Mouse (Mus musculus) neural tube, embryonic 11.5 days (tissue): Measurements from ENCODE around the gene Ap4b1. TPM values are rescaled to one million over a fixed set of nuclear protein-coding genes. Genes with fewer than 3 reads are reported as not detected.
"Not testable (repeated sequence)": the region's sequence is repeated elsewhere in the genome, so short reads cannot be mapped to it uniquely, and the experiment has no call there.

Experiments used
- ATAC-seq: fragments of 200-750 bp; cut with Nextera tagmentation; 2 replicates; pipeline ENCODE4 v1.8.0; 2017; ENCODE audit warnings: moderate number of reproducible peaks, mild to moderate bottlenecking, moderate TSS enrichment, moderate library complexity; ENCODE audit not compliant: insufficient read depth, low FRiP score, low TSS enrichment
- DNase-seq: peaks from one replicate; pipeline ENCODE4 v3.0.0-alpha.2; 2015; ENCODE audit warnings: low spot score
- H3K27ac ChIP-seq: fragments of 300-500 bp; sonication (generic); 2 replicates; pipeline ENCODE4 v1.5.1; 2014; ENCODE audit warnings: low read depth, mild to moderate bottlenecking, low read length
- H3K27me3 ChIP-seq: fragments of 300-500 bp; sonication (generic); 2 replicates; pipeline ENCODE4 v1.6.1; 2014; ENCODE audit warnings: mild to moderate bottlenecking, low read length, mixed read lengths; ENCODE audit not compliant: control insufficient read depth, insufficient read depth
- H3K36me3 ChIP-seq: fragments of 300-500 bp; sonication (generic); 2 replicates; pipeline ENCODE4 v1.6.1; 2014; ENCODE audit warnings: mild to moderate bottlenecking, low read length, moderate library complexity, mixed read lengths; ENCODE audit not compliant: control insufficient read depth, insufficient read depth
- H3K4me1 ChIP-seq: fragments of 300-500 bp; sonication (generic); 2 replicates; pipeline ENCODE4 v1.6.1; 2014; ENCODE audit warnings: low read length, mixed read lengths; ENCODE audit not compliant: control insufficient read depth, insufficient read depth
- H3K4me2 ChIP-seq: fragments of 300-500 bp; sonication (generic); 2 replicates; pipeline ENCODE4 v1.6.1; 2014; ENCODE audit warnings: low read depth, mild to moderate bottlenecking, moderate library complexity
- H3K4me3 ChIP-seq: fragments of 300-500 bp; sonication (generic); 2 replicates; pipeline ENCODE4 v1.5.1; 2014; ENCODE audit warnings: low read depth, low read length
- H3K9ac ChIP-seq: fragments of 300-500 bp; sonication (generic); 2 replicates; pipeline ENCODE4 v1.6.1; 2014; ENCODE audit warnings: mild to moderate bottlenecking, low read length
- H3K9me3 ChIP-seq: fragments of 300-500 bp; sonication (generic); 2 replicates; pipeline ENCODE4 v1.6.1; 2016; ENCODE audit warnings: low read length; ENCODE audit not compliant: control insufficient read depth
- WGBS: fragments of 180-500 bp; shearing (Covaris S2); extraction: QIAGEN DNeasy Blood & Tissue Kit; methylation state at CpG from one replicate; pipeline ENCODE4 v1.1.7; 2014; 5-methylcytosine and 5-hydroxymethylcytosine counted together
- polyA plus RNA-seq: library from polyadenylated mRNA; unstranded; fragments of >200 nt; fragmentation: Nextera tagmentation; extraction: Ambion mirVana; gene quantifications from 2 replicates; pipeline ENCODE4 v1.2.1, GENCODE M21; 2014

Gene Ap4b1
- polyA plus RNA-seq, 1 experiment from 2014 or later: 27.4 TPM

- peak within 1 kb of the TSS; percentile 90 for H3K9ac ChIP-seq
- no peaks in the 10 kb centered on the region for H3K27me3 ChIP-seq
- H3K27ac ChIP-seq: peak within 1 kb of the TSS; percentile 87
- no peaks in the 10 kb centered on the region for H3K9me3 ChIP-seq
- peak within 1 kb of the TSS; percentile 98 for H3K4me3 ChIP-seq
- WGBS: 10% methylated on average over 48 of the region's 49 CpGs
- H3K4me2 ChIP-seq: peak within 1 kb of the TSS; percentile 72
- ATAC-seq (peak; percentile 97), DNase-seq (peak; percentile 93)
- no peaks in the 10 kb centered on the region for H3K36me3 ChIP-seq
- no peaks in the 10 kb centered on the region for H3K4me1 ChIP-seq
Measured at GRCm38 (mm10) chr3:103791230-103792110, 17.9 kb upstream of the Ap4b1 start, which contains the start of gene Hipk1. TSS of gene Hipk1 (minus strand) at chr3:103791563.

GRCm38 (mm10) chr3:103792111-103792406 lies 17.3 kb upstream of the Ap4b1 start:
- not testable (repeated sequence) for H3K4me3 ChIP-seq, H3K27me3 ChIP-seq, H3K9me3 ChIP-seq, H3K9ac ChIP-seq, DNase-seq, H3K4me1 ChIP-seq, H3K27ac ChIP-seq, ATAC-seq, H3K36me3 ChIP-seq
- H3K4me2 ChIP-seq: peak overlapping the region; percentile 72; the same call in 1 of the 2 replicates
- 73% methylated on average over 5 of the region's 5 CpGs for WGBS

DNA sequence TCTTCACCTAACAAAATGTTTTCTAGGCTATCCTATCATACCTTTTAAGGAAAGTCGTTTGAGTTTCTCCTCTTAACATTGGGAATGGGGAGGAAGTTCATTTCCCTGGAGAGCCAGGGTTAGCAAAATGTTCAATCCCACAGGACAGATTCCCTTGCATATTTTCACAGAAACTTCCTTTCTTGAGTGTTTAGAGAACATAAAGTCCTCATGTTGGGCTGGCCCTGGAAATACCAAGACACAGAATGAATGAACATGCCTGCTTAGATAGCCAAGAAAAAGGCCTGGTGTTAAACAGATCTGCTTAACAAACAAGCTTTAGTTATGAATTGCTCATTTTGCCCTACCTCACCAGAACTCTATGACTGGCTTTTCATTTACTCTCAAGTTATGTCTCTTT lies 16.8 kb upstream of the Ap4b1 start:
- Histone ChIP-seq H3K4me3 (no peak overlapping the region), H3K4me2 (no peak overlapping the region), H3K4me1 (no peaks in the 10 kb centered on the region), H3K9ac (no peak overlapping the region), H3K36me3 (no peaks in the 10 kb centered on the region), H3K27ac (no peak overlapping the region), H3K9me3 (no peaks in the 10 kb centered on the region), H3K27me3 (no peaks in the 10 kb centered on the region)
- DNase-seq: no peak
- ATAC-seq: no peak
- 82% methylated on average over 1 of the region's 1 CpGs for WGBS

DNA sequence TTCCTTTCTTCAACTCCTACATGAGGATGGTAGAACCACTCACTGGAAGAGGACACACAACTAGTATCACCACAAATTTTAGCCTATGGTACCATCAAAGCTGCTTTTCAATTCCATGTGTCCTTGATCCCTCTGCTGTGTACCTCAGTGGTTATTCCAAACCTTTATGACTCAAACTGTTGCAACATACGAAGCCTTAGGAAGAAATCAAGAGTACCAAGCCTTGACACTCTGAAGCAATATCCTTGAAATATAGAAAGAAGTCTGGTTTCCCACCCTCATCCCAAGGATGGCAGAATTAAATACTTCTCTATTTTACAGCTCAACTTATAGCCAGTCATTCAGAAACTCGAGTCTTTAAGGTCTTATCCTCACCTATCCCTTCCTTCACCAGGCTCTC lies 12.9 kb upstream of the Ap4b1 start:
- H3K27ac ChIP-seq: no peak overlapping the region
- H3K36me3 ChIP-seq: no peaks in the 10 kb centered on the region
- H3K27me3 ChIP-seq: no peaks in the 10 kb centered on the region
- H3K9ac ChIP-seq: no peak overlapping the region
- no peak overlapping the region for H3K4me3 ChIP-seq
- no peak overlapping the region for H3K4me2 ChIP-seq
- WGBS: 66% methylated on average over 2 of the region's 2 CpGs
- DNase-seq: no peak
- no peaks in the 10 kb centered on the region for H3K9me3 ChIP-seq
- H3K4me1 ChIP-seq: no peaks in the 10 kb centered on the region
- no peak for ATAC-seq

- no peak overlapping the region for H3K4me3 ChIP-seq
- peaks cover 8% of the 10 kb centered on the region for H3K36me3 ChIP-seq
- H3K27me3 ChIP-seq: no peaks in the 10 kb centered on the region
- no peaks in the 10 kb centered on the region for H3K4me1 ChIP-seq
- no peak overlapping the region for H3K27ac ChIP-seq
- no peaks in the 10 kb centered on the region for H3K9me3 ChIP-seq
- DNase-seq (no peak), ATAC-seq (no peak)
- 82% methylated on average over 2 of the region's 2 CpGs for WGBS
- no peak overlapping the region for H3K4me2 ChIP-seq
- H3K9ac ChIP-seq: no peak overlapping the region
Measured at GRCm38 (mm10) chr3:103799507-103799906, 9.8 kb upstream of the Ap4b1 start.

GRCm38 (mm10) chr3:103801631-103802531 lies 7.4 kb upstream of the Ap4b1 start:
- Histone ChIP-seq H3K9me3 (no peaks in the 10 kb centered on the region), H3K4me3 (no peak overlapping the region), H3K27ac (no peak overlapping the region), H3K4me2 (no peak overlapping the region), H3K27me3 (no peaks in the 10 kb centered on the region), H3K9ac (no peak overlapping the region), H3K36me3 (peaks cover 8% of the 10 kb centered on the region), H3K4me1 (no peaks in the 10 kb centered on the region)
- DNase-seq: no peak
- WGBS: 86% methylated on average over 10 of the region's 10 CpGs
- ATAC-seq: no peak

DNA sequence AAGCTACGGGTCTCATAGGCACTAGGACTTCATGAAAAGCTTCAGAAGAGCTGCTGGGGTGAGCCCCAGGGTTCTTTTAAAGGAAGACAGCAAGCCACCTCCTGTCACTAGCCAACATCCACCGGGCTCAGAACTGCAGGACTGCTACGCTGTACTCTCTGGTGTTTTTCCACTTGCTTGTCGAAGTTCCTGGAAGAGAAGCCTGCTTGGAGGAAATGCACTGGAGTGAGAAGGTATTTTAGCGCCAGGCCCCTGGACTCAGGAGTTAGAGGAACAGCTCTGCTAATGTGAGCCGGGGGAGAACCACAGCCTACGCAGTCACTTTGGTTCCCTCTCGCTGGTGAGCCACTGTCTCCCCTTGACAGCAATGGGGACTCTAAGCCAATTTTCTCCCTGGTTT lies 6.5 kb upstream of the Ap4b1 start:
- Histone ChIP-seq H3K9me3 (no peaks in the 10 kb centered on the region), H3K9ac (no peak overlapping the region), H3K4me2 (no peak overlapping the region), H3K36me3 (peaks cover 8% of the 10 kb centered on the region), H3K27ac (no peak overlapping the region), H3K4me3 (no peak overlapping the region), H3K4me1 (no peaks in the 10 kb centered on the region), H3K27me3 (no peaks in the 10 kb centered on the region)
- WGBS: 92% methylated on average over 8 of the region's 8 CpGs
- no peak for DNase-seq
- no peak for ATAC-seq

DNA sequence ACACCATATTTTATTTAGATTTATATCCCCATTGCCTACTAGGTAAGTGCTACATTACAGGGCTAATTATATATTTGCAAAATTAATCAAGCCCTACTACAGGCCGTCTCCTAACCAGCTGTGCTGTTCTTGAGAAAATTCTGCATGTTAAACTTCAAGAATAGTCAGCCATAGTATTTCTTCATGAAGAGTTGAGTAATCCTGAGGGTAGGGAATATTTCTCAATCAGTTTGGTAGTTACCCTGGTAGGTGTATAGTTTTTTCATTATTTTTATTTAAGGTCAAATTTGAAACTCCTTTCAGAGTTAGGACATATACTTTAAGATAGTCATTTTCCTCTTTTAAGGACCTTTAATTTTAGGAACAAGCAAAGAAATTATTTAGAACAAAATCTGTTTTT lies 3.6 kb upstream of the Ap4b1 start:
- no peak for DNase-seq
- Histone ChIP-seq H3K9me3 (no peaks in the 10 kb centered on the region), H3K4me3 (no peak overlapping the region), H3K27ac (no peak overlapping the region), H3K4me1 (peaks cover 4% of the 10 kb centered on the region; the same call in 1 of the 2 replicates), H3K27me3 (no peaks in the 10 kb centered on the region), H3K4me2 (no peak overlapping the region), H3K9ac (no peak overlapping the region), H3K36me3 (peaks cover 8% of the 10 kb centered on the region)
- WGBS: 90% methylated on average over 1 of the region's 1 CpGs
- ATAC-seq: no peak
